Mouse (Mus musculus): Measurements from ENCODE around the gene Stat2.

Gene Stat2

GRCm38 (mm10) chr10:128338948-128339347 lies 68.6 kb downstream of the Stat2 start:
- DNase-seq (ENCODE audit: low read depth, low spot score) = no peak

- no peak for DNase-seq (ENCODE audit: low read depth, low spot score)
Measured at GRCm38 (mm10) chr10:128340257-128340656, 69.9 kb downstream of the Stat2 start.

Data from retina, adult 2 months (tissue).